Mouse (Mus musculus) neural tube, embryonic 14.5 days (tissue): Measurements from ENCODE around the gene Uso1. TPM values are rescaled to one million over a fixed set of nuclear protein-coding genes. Genes with fewer than 3 reads are reported as not detected.

Experiments used
- ATAC-seq: fragments of 200-750 bp; cut with Nextera tagmentation; 2 replicates; pipeline ENCODE4 v1.8.0; 2017; ENCODE audit warnings: low read depth, mild to moderate bottlenecking, moderate TSS enrichment, moderate library complexity
- H3K27ac ChIP-seq: fragments of 300-500 bp; sonication (generic); 2 replicates; pipeline ENCODE4 v1.5.1; 2014; ENCODE audit warnings: low read depth, mild to moderate bottlenecking, control low read depth, low read length, moderate library complexity, mixed read lengths
- H3K27me3 ChIP-seq: fragments of 300-500 bp; sonication (generic); 2 replicates; pipeline ENCODE4 v1.6.1; 2014; ENCODE audit warnings: low read length; ENCODE audit not compliant: control insufficient read depth, insufficient read depth
- H3K36me3 ChIP-seq: fragments of 300-500 bp; sonication (generic); 2 replicates; pipeline ENCODE4 v1.6.1; 2014; ENCODE audit warnings: low read length, mixed read lengths; ENCODE audit not compliant: control insufficient read depth, insufficient read depth
- H3K4me1 ChIP-seq: fragments of 300-500 bp; sonication (generic); 2 replicates; pipeline ENCODE4 v1.6.1; 2014; ENCODE audit warnings: low read length; ENCODE audit not compliant: control insufficient read depth, insufficient read depth
- H3K4me2 ChIP-seq: fragments of 300-500 bp; sonication (generic); 2 replicates; pipeline ENCODE4 v1.6.1; 2014; ENCODE audit warnings: mild to moderate bottlenecking, low read depth, low read length, control low read depth
- H3K4me3 ChIP-seq: fragments of 300-500 bp; sonication (generic); 2 replicates; pipeline ENCODE4 v1.5.1; 2014; ENCODE audit warnings: low read depth, low read length, control low read depth, mixed read lengths
- H3K9ac ChIP-seq: fragments of 300-500 bp; sonication (generic); replicated peaks from 2 replicates; pipeline ENCODE4 v1.6.1; 2014; ENCODE audit warnings: low read depth, mild to moderate bottlenecking, control low read depth, low read length, mixed read lengths
- H3K9me3 ChIP-seq: fragments of 300-500 bp; sonication (generic); 2 replicates; pipeline ENCODE4 v1.6.1; 2016; ENCODE audit warnings: low read length; ENCODE audit not compliant: control insufficient read depth
- WGBS: fragments of 180-500 bp; shearing (Covaris S2); extraction: QIAGEN DNeasy Blood & Tissue Kit; methylation state at CpG from one replicate; pipeline ENCODE4 v1.1.7; 2014; 5-methylcytosine and 5-hydroxymethylcytosine counted together
- polyA plus RNA-seq: library from polyadenylated mRNA; unstranded; fragments of >200 nt; fragmentation: Nextera tagmentation; extraction: Ambion mirVana; gene quantifications from 2 replicates; pipeline ENCODE4 v1.2.1, GENCODE M21; 2014

Uso1 gene
- polyA plus RNA-seq, 1 experiment from 2014 or later, result 31.7 TPM

DNA sequence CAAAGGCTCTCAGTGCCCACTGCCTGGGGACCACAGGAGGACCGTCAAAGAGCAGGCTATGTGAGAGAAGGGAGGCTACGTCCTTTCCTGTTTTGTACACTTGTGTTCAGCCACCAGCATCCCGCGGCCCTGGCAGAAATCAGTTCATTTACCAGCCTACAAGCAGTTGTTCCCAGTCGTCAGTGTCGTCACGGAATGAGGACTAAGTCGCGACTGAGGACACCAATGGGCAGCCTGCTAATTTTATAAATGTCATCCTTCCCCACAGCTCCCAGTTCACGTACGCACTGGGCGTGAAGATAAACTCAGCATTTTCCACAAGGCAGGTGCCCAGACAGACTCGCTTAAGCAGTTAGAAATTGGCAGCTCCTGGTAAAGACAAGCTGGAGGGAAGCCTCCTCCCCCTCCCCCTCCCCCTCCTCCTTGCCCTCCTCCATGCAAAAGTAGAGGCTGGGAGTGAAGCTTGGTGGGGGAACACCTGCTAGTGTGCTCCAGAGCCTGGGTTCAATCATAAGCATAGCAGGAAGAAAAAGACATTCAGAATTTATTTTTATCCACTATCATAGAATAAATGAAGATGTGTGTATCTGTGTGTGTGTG, 33.8 kb upstream of the Uso1 start:
- H3K9me3 ChIP-seq, result no peaks in the 10 kb centered on the region
- no peak overlapping the region for H3K4me2 ChIP-seq
- H3K9ac ChIP-seq, result no peak overlapping the region
- no peaks in the 10 kb centered on the region for H3K4me1 ChIP-seq
- WGBS, result 69% methylated on average over 13 of the region's 13 CpGs
- no peak for ATAC-seq
- no peak overlapping the region for H3K27ac ChIP-seq
- no peaks in the 10 kb centered on the region for H3K27me3 ChIP-seq
- H3K36me3 ChIP-seq, result no peaks in the 10 kb centered on the region
- H3K4me3 ChIP-seq, result no peak overlapping the region

DNA sequence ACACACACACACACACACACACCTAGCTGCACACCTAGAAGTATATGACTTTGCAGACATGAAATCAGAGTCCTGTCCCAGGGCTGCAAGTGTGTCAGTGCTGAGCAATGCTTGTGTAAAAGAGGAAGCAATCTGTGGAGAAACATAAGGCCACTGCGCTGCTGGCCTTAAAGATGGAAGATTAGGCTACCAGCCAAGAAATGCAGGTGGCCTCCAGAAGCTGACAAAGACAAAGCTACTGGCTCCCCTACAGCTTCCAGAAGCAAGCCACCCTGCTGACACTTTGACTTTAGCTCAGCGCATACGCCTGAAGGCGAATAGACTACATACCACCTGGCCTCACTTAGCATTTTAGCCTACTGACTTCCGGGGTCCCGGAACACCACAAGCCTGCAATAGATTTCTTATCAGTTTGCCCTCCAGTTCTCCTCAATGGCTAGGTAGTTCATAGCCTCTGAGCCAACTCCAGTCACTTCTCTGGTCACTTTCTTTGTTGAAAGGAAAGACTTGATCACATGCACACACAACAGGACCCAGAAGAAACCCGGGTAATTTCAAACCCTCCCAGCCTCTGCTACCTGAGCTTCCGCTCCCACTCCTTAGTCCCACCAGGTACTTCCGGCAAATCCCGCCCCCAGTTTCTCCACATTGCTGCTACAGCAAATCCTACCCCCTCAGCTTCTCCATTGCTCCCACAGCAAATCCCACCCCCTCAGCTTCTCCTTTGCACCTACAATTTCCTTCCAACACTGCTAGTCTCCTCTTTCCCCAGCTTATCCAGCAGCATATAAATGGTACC, 31.2 kb upstream of the Uso1 start:
- Histone ChIP-seq H3K9me3 (no peaks in the 10 kb centered on the region), H3K4me2 (no peak overlapping the region), H3K27ac (no peak overlapping the region), H3K4me1 (no peaks in the 10 kb centered on the region), H3K9ac (no peak overlapping the region), H3K36me3 (no peaks in the 10 kb centered on the region), H3K27me3 (no peaks in the 10 kb centered on the region), H3K4me3 (no peak overlapping the region)
- ATAC-seq, result no peak
- WGBS, result 42% methylated on average over 10 of the region's 10 CpGs

DNA sequence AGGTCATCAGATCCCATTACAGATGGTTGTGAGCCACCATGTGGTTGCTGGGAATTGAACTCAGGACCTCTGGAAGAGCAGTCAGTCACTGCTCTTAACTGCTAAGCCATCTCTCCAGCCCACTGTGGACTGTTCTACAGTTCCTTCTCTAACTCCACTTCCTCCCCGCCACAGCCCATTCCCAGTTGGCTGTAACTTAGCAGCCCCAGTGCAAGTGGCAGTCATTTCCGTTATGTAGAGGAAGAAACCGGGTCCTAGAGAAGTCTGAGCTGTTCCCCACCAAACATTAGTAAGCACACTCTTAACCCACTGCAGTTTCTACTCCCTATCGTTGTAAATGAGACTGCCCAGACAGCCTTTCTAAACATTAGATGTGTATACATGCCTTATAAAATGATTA, 30.5 kb upstream of the Uso1 start:
- no peak for ATAC-seq
- no peaks in the 10 kb centered on the region for H3K27me3 ChIP-seq
- H3K36me3 ChIP-seq, result no peaks in the 10 kb centered on the region
- H3K9me3 ChIP-seq, result no peaks in the 10 kb centered on the region
- H3K9ac ChIP-seq, result no peak overlapping the region
- H3K27ac ChIP-seq, result no peak overlapping the region
- no peak overlapping the region for H3K4me3 ChIP-seq
- H3K4me1 ChIP-seq, result no peaks in the 10 kb centered on the region
- H3K4me2 ChIP-seq, result no peak overlapping the region
- whole genome bisulfite sequencing, result 85% methylated on average over 4 of the region's 4 CpGs

DNA sequence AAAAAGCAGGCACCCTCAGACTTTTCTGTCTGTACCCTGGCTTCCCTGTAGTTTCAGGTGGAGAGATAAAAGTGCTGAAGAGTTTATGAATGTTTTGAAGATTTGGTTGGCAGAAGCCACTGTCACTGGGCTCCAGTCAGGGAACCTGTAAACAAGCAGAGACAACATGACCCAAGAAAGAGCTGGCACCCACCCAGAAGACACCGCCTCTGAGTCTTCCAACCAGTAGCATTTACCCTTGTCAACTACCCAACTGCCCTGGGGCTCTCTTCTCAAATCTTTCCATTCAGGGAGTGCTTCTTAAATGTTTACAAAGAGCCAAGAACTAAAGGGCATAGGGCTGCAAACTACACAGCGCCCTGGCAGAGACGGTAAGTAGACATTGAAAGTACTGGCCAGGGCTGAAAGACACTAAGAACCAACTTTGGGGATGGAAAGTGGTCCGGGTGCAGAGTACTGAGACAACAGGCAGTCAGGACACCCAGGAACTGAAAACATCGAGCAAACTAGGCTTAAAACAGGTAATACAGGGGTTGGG, 26.9 kb upstream of the Uso1 start:
- Histone ChIP-seq H3K27ac (no peak overlapping the region), H3K4me1 (0 out of 2 replicates have a peak, but pooled peaks cover 4% of the 10 kb centered on the region), H3K4me2 (no peak overlapping the region), H3K27me3 (no peaks in the 10 kb centered on the region), H3K9me3 (no peaks in the 10 kb centered on the region), H3K4me3 (no peak overlapping the region), H3K9ac (no peak overlapping the region), H3K36me3 (no peaks in the 10 kb centered on the region)
- no peak for ATAC-seq
- 92% methylated on average over 5 of the region's 5 CpGs for WGBS

DNA sequence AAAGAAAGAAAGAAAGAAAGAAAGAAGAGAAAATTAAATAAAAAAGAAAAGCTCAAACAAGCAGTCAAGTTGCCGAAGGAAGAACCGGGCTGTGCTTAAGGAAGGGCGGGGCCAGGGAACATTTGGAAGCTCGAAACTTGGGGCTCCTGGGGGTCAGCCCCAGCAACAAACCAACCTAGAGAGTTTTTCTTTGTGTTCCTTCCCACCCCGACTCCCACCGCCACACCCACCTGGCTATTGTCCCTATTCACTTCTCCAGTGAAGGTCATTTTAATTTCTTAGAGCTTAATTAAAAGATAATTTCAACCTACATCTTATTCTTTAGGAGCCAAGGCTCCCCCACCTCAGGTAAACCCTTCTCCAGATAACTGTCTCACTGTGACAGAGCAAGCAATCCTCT, 25.6 kb upstream of the Uso1 start:
- Histone ChIP-seq H3K9me3 (no peaks in the 10 kb centered on the region), H3K4me3 (no peak overlapping the region), H3K27ac (no peak overlapping the region), H3K9ac (no peak overlapping the region), H3K36me3 (no peaks in the 10 kb centered on the region), H3K4me2 (no peak overlapping the region), H3K27me3 (no peaks in the 10 kb centered on the region), H3K4me1 (0 out of 2 replicates have a peak, but pooled peaks cover 4% of the 10 kb centered on the region)
- WGBS, result 3% methylated on average over 6 of the region's 6 CpGs
- ATAC-seq, result no peak

DNA sequence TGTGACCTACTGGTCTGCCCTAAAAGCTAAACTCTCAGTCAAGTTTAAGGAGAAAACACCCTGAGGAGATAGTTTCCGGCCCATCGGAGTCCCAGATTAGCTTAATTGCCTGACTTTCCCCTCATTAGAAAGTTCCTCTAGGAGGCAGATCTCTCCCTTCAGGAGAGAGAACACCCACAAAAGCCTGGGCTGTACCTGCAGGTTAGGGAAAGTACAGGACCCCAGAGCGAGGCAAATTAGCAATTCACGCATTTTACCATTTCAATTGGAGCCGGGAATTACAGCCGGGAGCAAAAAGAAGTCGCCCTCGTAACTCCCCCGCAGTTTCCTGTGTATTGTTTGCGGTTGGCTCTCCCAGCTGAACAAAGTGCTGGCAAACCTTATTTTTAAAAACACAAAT, 25.2 kb upstream of the Uso1 start:
- WGBS, result 2% methylated on average over 10 of the region's 10 CpGs
- Histone ChIP-seq H3K4me2 (0 out of 2 replicates have a peak overlapping the region, but pooled peaks have one; percentile 5), H3K9ac (no peak overlapping the region), H3K36me3 (no peaks in the 10 kb centered on the region), H3K4me3 (no peak overlapping the region), H3K27me3 (no peaks in the 10 kb centered on the region), H3K27ac (no peak overlapping the region), H3K4me1 (peaks cover 4% of the 10 kb centered on the region; the same call in 1 of the 2 replicates), H3K9me3 (no peaks in the 10 kb centered on the region)
- ATAC-seq, result no peak

DNA sequence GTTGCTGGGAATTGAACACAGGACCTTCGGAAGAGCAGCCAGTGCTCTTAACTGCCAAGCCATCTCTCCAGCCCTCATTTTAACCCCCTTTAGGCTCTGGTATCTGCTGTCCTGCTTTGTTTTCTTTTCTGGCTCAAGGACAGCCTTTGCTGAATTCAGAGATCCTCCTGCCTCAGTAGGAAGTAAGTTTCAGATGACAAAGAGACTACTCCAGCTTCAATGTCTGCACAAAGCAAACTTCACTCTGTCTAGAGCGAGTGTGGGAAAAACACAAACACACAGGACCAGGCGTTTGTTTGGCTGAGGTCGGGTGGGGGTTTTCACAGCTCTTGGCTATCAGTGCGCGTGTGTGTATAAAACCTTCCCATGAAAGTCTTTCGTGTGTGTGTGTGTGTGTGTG, 24.3 kb upstream of the Uso1 start:
- no peak overlapping the region for H3K27ac ChIP-seq
- H3K36me3 ChIP-seq, result no peaks in the 10 kb centered on the region
- peaks cover 4% of the 10 kb centered on the region; the same call in 1 of the 2 replicates for H3K4me1 ChIP-seq
- H3K4me2 ChIP-seq, result no peak overlapping the region
- no peak for ATAC-seq
- WGBS, result 91% methylated on average over 7 of the region's 7 CpGs
- no peak overlapping the region for H3K9ac ChIP-seq
- no peak overlapping the region for H3K4me3 ChIP-seq
- H3K27me3 ChIP-seq, result no peaks in the 10 kb centered on the region
- H3K9me3 ChIP-seq, result no peaks in the 10 kb centered on the region

DNA sequence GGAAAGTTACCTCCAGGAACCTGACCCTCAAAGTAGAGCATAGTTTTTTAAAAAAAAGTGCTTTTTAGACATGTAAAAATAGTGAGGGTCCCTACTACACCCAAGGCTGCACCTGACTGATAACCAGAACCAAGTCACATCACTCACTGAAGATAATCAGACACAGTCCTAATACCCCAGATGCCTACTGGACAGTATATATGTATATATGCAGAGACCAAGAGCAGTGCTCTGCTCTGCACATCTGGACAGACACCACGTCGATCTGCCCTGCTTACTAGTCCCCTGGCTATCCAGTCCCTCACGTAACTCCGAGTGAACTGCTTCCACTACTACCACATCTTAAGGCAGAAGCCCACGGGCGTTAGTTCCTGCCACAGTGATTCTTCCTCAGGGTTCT, 23.5 kb upstream of the Uso1 start:
- Histone ChIP-seq H3K27ac (no peak overlapping the region), H3K36me3 (no peaks in the 10 kb centered on the region), H3K4me2 (no peak overlapping the region), H3K9me3 (no peaks in the 10 kb centered on the region), H3K27me3 (no peaks in the 10 kb centered on the region), H3K9ac (no peak overlapping the region), H3K4me1 (peaks cover 4% of the 10 kb centered on the region; the same call in 1 of the 2 replicates), H3K4me3 (no peak overlapping the region)
- ATAC-seq, result no peak
- 95% methylated on average over 6 of the region's 6 CpGs for WGBS

DNA sequence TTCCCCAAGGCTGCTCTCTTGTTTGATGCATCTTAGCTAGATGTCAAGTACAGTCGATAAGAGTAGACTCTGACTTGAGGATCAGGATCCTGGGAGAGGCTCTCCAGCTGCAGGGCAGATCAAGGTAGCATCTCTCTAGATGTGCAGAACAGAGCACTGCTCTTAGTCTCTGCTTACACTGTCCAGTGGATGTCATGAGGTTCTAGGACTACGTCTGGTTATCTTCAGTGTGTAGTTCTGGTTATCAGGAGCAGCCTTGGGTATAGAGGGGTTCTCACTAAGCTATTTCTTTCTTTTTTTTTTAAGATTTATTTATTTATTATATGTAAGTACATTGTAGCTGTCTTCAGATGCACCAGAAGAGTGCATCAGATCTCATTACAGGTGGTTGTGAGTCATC, 22.8 kb upstream of the Uso1 start:
- 88% methylated on average over 2 of the region's 2 CpGs for WGBS
- Histone ChIP-seq H3K4me1 (peaks cover 4% of the 10 kb centered on the region; the same call in 1 of the 2 replicates), H3K9ac (no peak overlapping the region), H3K27me3 (no peaks in the 10 kb centered on the region), H3K4me2 (no peak overlapping the region), H3K36me3 (no peaks in the 10 kb centered on the region; the same call in 1 of the 2 replicates), H3K27ac (no peak overlapping the region), H3K4me3 (no peak overlapping the region), H3K9me3 (no peaks in the 10 kb centered on the region)
- no peak for ATAC-seq
